Mouse (Mus musculus): ENCODE data around the gene Anp32e. TPM values are rescaled to one million over a fixed set of nuclear protein-coding genes. Genes with fewer than 3 reads are reported as not detected.
A peak's percentile ranks its signal among the peaks of the same experiment; 100 is the strongest.

Gene Anp32e
- polyA plus RNA-seq, 1 experiment from 2014 or later = 54.2 TPM

DNA sequence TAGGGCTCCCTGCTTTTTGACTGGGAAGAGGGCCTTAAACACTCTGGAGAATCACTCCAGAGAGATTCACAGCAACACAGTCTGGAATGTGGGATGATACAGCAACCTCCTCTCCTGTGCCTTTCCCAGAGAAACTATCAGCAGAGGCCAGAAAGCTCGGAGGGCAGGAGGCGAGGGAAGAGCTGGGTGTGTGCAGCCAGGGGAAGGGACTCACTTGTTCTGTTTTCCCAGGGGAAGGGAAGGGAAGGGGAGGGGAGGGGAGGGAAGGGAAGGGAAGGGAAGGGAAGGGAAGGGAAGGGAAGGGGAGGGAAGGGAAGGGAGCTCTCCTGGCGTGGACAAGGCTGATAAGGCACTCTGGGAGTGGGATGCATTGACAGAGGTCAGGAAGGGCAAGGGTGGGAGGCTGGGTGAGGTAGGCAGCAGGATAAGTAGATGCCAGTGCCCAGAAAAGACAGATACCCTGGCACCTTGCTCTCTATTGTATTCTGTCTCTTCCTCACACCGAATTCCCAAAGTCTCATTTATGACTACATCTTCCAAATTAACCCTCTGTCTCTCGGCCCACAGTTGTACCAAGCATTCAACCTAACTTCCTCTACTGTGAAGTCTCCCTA is 64.1 kb downstream of the Anp32e start:
- 50% methylated on average over 5 of the region's 5 CpGs for WGBS
- ATAC-seq (ENCODE audit: insufficient number of reproducible peaks, insufficient read depth, low FRiP score, low read depth) = no peak
- H3K4me3 ChIP-seq (ENCODE audit: low read depth, low read length) = peak overlapping the region; percentile 67; the same call in 1 of the 2 replicates
- H3K9ac ChIP-seq (replicated peaks; ENCODE audit: low read depth, low read length) = no peak overlapping the region
- H3K4me2 ChIP-seq (replicated peaks; ENCODE audit: low read depth, low read length) = peak overlapping the region; percentile 67
- H3K9me3 ChIP-seq (ENCODE audit: control insufficient read depth, low read depth, low read length) = no peaks in the 10 kb centered on the region
- H3K4me1 ChIP-seq (ENCODE audit: control insufficient read depth, insufficient read depth, low read length) = peaks cover 18% of the 10 kb centered on the region; the same call in 1 of the 2 replicates
- H3K27ac ChIP-seq (ENCODE audit: low read length) = peak overlapping the region; percentile 97; the same call in 1 of the 2 replicates
- H3K36me3 ChIP-seq (ENCODE audit: control insufficient read depth, insufficient read depth, low read length) = peaks cover 35% of the 10 kb centered on the region
- H3K27me3 ChIP-seq (ENCODE audit: control insufficient read depth, insufficient read depth, low read length) = no peaks in the 10 kb centered on the region

DNA sequence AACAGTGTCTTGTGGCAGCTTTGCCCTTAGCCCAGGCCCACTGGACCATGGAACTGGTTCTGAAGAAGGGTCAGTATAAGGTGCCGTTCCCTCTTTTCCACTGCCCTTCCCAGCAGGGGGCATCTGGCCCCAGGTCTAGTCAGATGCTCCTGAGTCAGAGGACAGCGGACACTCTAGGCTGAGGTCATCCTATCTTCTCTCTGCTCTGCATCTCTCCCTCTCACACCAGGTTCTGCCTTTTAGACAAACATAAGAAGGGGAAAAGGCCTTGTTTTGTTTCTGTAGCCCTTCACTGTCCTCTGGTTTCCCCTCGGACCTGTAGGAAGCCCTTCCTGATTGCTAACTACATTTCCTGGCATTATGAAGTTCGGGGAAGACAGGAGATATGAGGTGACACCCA is 64.8 kb downstream of the Anp32e start:
- Histone ChIP-seq H3K36me3 (ENCODE audit: control insufficient read depth, insufficient read depth, low read length) (peaks cover 28% of the 10 kb centered on the region), H3K4me1 (ENCODE audit: control insufficient read depth, insufficient read depth, low read length) (peaks cover 18% of the 10 kb centered on the region; the same call in 1 of the 2 replicates), H3K27me3 (ENCODE audit: control insufficient read depth, insufficient read depth, low read length) (no peaks in the 10 kb centered on the region), H3K9ac (replicated peaks; ENCODE audit: low read depth, low read length) (peak overlapping the region; percentile 96), H3K4me2 (replicated peaks; ENCODE audit: low read depth, low read length) (peak overlapping the region; percentile 67), H3K9me3 (ENCODE audit: control insufficient read depth, low read depth, low read length) (no peaks in the 10 kb centered on the region), H3K27ac (ENCODE audit: low read length) (peak overlapping the region; percentile 97; the same call in 1 of the 2 replicates), H3K4me3 (ENCODE audit: low read depth, low read length) (peak overlapping the region; percentile 67)
- no peak for ATAC-seq (ENCODE audit: insufficient number of reproducible peaks, insufficient read depth, low FRiP score, low read depth)
- WGBS = 21% methylated on average over 4 of the region's 4 CpGs

DNA sequence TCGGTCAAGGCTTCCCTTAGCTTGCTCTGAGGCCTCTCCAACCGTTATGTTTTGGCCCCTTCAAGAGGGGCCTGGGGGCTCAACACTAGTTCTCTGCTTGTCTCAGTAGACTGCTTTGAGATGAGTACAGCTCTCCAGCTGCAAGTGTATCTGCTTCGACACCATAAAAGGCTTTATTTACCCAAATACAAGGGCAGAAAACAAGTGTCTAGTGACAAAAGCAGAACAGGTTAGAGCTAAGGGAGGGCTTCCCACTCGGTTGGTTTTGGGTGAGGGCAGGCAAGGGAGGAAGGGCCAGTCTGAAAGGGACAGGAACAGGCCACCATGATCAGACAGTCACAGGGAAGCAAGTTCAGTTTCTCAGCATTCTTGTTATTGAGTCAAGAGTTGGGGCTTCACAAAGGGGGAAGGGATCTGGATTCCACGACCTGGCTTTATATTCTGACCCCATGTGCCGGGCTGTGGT is 65.4 kb downstream of the Anp32e start:
- peak overlapping the region; percentile 97 for H3K27ac ChIP-seq (ENCODE audit: low read length)
- H3K4me1 ChIP-seq (ENCODE audit: control insufficient read depth, insufficient read depth, low read length) = peaks cover 18% of the 10 kb centered on the region; the same call in 1 of the 2 replicates
- 13% methylated on average over 6 of the region's 6 CpGs for WGBS
- peaks cover 25% of the 10 kb centered on the region for H3K36me3 ChIP-seq (ENCODE audit: control insufficient read depth, insufficient read depth, low read length)
- no peaks in the 10 kb centered on the region for H3K9me3 ChIP-seq (ENCODE audit: control insufficient read depth, low read depth, low read length)
- no peaks in the 10 kb centered on the region for H3K27me3 ChIP-seq (ENCODE audit: control insufficient read depth, insufficient read depth, low read length)
- peak overlapping the region; percentile 67 for H3K4me2 ChIP-seq (replicated peaks; ENCODE audit: low read depth, low read length)
- H3K9ac ChIP-seq (replicated peaks; ENCODE audit: low read depth, low read length) = peak overlapping the region; percentile 96
- no peak for ATAC-seq (ENCODE audit: insufficient number of reproducible peaks, insufficient read depth, low FRiP score, low read depth)
- peak overlapping the region; percentile 67 for H3K4me3 ChIP-seq (ENCODE audit: low read depth, low read length)

DNA sequence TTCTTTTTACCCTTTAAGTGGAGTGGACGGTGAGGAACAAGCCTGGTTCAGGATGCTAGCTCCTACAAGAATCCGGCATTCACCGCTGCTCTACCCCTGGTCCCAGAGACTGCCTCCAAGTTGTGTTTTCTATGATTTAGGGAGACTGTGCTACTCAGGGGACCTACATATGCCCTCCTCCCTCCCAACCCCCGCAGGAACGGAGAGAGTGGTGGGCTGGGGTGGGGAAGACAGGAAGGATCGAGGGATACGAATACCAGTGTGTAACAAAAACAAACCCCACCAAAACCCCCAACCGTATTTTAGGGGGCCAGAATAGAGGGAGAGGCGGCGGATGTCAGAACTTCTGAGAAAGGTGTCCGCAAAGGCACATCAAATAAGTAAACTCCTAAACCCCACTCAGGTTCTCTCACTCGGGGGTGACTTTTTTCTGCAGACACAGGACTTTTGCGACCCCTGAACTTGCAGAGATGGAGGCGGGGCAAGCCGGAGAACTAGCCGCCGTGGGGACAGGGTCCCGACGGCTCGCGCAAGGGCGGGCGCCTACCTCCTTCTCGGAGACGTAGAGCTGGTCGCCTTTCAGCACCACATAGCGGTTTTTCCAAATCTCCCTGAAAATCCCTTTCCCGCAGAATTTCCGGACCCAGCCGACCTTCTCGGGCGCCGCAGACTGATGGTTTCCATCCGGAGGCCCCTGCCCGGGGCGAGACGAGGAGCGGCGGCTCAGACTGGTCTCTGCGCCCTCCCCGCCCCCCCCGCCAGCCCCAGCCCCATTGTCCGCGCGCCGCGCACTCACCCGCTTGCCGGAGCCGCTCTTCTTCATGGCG is 66.1 kb downstream of the Anp32e start:
- Histone ChIP-seq H3K4me3 (ENCODE audit: low read depth, low read length) (peak overlapping the region; percentile 67), H3K9ac (replicated peaks; ENCODE audit: low read depth, low read length) (peak overlapping the region; percentile 96), H3K27me3 (ENCODE audit: control insufficient read depth, insufficient read depth, low read length) (no peaks in the 10 kb centered on the region), H3K4me1 (ENCODE audit: control insufficient read depth, insufficient read depth, low read length) (peaks cover 18% of the 10 kb centered on the region; the same call in 1 of the 2 replicates), H3K36me3 (ENCODE audit: control insufficient read depth, insufficient read depth, low read length) (peaks cover 17% of the 10 kb centered on the region), H3K4me2 (replicated peaks; ENCODE audit: low read depth, low read length) (peak overlapping the region; percentile 67), H3K27ac (ENCODE audit: low read length) (peak overlapping the region; percentile 97), H3K9me3 (ENCODE audit: control insufficient read depth, low read depth, low read length) (no peaks in the 10 kb centered on the region)
- ATAC-seq (ENCODE audit: insufficient number of reproducible peaks, insufficient read depth, low FRiP score, low read depth) = peak; percentile 56; the same call in 1 of the 2 replicates
- under 1% methylated on average over 51 of the region's 51 CpGs for WGBS

DNA sequence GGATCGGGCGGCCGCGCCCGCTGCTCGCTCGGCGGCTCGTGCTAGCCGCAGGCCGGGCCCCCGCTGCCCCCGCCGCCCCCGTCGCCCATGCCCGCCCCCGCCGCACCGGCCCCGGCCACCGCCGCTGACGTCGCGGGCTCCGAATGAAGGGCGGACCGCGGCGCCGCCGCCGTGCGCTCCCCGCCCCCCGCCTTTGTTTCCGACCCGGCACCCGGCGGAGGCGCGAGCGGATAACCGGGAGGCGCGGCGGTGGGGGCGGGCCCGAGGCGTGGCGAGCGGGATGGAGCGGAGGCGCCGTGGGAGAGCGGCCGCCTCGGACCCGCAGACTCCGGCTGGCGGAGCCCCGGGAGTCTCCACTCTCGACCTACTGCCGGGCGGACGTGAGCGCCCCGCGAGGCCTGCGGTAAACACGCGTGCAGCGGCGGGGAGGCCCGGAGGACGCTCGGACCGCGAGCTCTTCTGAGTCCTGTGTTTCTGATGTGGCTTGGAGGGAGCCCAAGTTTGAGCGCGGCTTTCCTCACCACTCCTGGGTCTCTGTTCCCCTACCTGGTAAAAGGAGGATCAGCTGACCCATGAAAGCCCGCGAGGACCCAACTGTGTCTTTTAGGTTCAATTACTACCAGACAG is 66.9 kb downstream of the Anp32e start, which contains the start of gene Plekho1:
TSS of gene Plekho1 (minus strand) at position 200 of the 627 bp plus-strand sequence.
- peak; percentile 43; the same call in 1 of the 2 replicates for ATAC-seq (ENCODE audit: insufficient number of reproducible peaks, insufficient read depth, low FRiP score, low read depth)
- Histone ChIP-seq H3K4me1 (ENCODE audit: control insufficient read depth, insufficient read depth, low read length) (peaks cover 18% of the 10 kb centered on the region; the same call in 1 of the 2 replicates), H3K4me2 (replicated peaks; ENCODE audit: low read depth, low read length) (peak within 1 kb of the TSS; percentile 67), H3K9me3 (ENCODE audit: control insufficient read depth, low read depth, low read length) (no peaks in the 10 kb centered on the region), H3K4me3 (ENCODE audit: low read depth, low read length) (peak within 1 kb of the TSS; percentile 67), H3K27ac (ENCODE audit: low read length) (peak within 1 kb of the TSS; percentile 97), H3K9ac (replicated peaks; ENCODE audit: low read depth, low read length) (peak within 1 kb of the TSS; percentile 96), H3K27me3 (ENCODE audit: control insufficient read depth, insufficient read depth, low read length) (no peaks in the 10 kb centered on the region), H3K36me3 (ENCODE audit: control insufficient read depth, insufficient read depth, low read length) (peaks cover 11% of the 10 kb centered on the region)
- under 1% methylated on average over 71 of the region's 84 CpGs for WGBS

DNA sequence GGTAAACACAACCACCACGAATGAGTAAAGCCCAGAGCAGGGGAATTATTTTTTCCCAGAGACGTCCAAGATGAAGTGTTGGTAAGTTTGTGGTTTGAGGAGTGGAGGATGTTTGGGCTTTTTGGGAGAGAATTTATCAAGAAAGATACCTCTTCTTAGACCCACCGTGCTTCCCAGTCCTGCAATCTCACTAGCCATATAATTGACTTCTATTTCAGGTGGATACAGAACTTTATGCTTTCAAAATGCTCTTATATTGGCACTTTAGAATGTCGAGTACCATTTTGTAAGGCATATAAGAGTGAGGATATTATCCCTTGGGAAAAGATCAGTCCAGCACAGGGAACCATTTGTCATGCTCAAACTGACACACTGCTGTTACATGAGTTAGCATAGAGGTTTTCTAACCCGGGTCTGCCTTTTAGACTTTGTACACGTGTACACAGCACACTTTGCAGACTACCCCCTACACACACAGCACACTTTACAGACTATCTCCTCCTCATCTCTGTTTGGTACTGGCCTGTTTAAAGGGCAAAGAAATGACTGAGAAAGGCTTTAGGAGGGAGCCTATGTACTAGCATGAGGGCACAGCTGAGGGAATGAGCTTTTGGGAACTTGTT is 67.5 kb downstream of the Anp32e start:
- peaks cover 18% of the 10 kb centered on the region; the same call in 1 of the 2 replicates for H3K4me1 ChIP-seq (ENCODE audit: control insufficient read depth, insufficient read depth, low read length)
- H3K4me3 ChIP-seq (ENCODE audit: low read depth, low read length) = peak overlapping the region; percentile 67
- peaks cover 5% of the 10 kb centered on the region for H3K36me3 ChIP-seq (ENCODE audit: control insufficient read depth, insufficient read depth, low read length)
- H3K27ac ChIP-seq (ENCODE audit: low read length) = peak overlapping the region; percentile 97
- 5% methylated on average over 6 of the region's 6 CpGs for WGBS
- H3K27me3 ChIP-seq (ENCODE audit: control insufficient read depth, insufficient read depth, low read length) = no peaks in the 10 kb centered on the region
- H3K4me2 ChIP-seq (replicated peaks; ENCODE audit: low read depth, low read length) = peak overlapping the region; percentile 67
- no peaks in the 10 kb centered on the region for H3K9me3 ChIP-seq (ENCODE audit: control insufficient read depth, low read depth, low read length)
- ATAC-seq (ENCODE audit: insufficient number of reproducible peaks, insufficient read depth, low FRiP score, low read depth) = no peak
- H3K9ac ChIP-seq (replicated peaks; ENCODE audit: low read depth, low read length) = peak overlapping the region; percentile 96
